8 mouse cellular contexts compared by ENCODE assay signal in the genomic region with DNA sequence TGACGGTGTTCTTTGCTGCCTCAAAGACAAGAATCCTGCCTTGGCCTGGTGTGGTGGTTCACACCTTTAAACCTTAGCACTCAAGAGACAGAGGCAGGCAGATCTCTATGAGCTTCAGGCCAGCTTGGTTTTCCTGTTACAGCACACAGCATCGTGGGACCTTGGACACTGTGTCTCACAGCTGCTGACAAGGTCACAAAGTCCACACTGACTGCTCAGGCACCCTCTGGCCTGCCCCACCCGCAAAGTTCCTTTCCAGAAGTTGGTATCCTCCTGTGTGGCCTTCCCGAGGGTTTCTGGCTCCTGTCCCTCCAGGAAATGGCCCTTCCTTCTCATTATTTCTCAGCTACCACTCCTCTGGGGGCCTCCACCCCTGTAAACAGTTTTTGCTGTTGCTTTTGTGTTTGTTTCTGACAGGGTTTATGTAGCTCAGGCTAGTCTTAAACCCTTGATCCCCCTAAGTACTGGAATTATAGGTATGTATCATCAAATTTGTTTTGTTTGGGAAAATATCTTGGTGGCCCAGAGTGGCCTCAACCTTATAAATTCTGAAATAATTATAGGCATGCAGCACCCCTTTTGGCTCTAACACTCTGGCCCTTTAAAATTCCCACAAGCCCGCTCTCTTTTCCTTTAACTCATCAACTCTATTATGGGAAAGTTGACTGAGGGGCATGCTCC. TPM values are rescaled to one million over a fixed set of nuclear protein-coding genes. Genes with fewer than 3 reads are reported as not detected.
DNase-seq lines count a peak whose midpoint lies in the region; ATAC-seq and TF ChIP-seq lines count a peak whose summit lies in the region.

A gene (plus strand): TSS at position 631 of the 681 bp plus-strand sequence.

- TF ChIP-seq POLR2A in bone marrow macrophage, adult 2 months (IDR thresholded peaks at IDR 0.05; ENCODE audit: borderline replicate concordance, low read depth, low read length) = no peak

- TF ChIP-seq CTCF in layer of hippocampus, adult 2 months (conservative IDR thresholded peaks at IDR 0.05) = no peak
- no peak for TF ChIP-seq CTCF in bone marrow macrophage, adult 2 months (IDR thresholded peaks at IDR 0.05; ENCODE audit: low read depth, low read length)
- TF ChIP-seq CTCF in intestine, postnatal 0 days (IDR thresholded peaks at IDR 0.05; ENCODE audit: low read depth) = no peak

- H3K4me2 ChIP-seq in intestine, postnatal 0 days (replicated peaks; ENCODE audit: low read depth) = no peak within 1 kb of the TSS

- DNase-seq in layer of hippocampus, adult 2 months (ENCODE audit: low spot score in 2 of 2) = no peak
- no peak for DNase-seq in layer of hippocampus, adult 9-11 months
- no peak for DNase-seq in gastrocnemius, postnatal 4 days (ENCODE audit: low spot score in 2 of 2)
- no peak for DNase-seq in frontal cortex, postnatal 10 days (ENCODE audit: low spot score in 2 of 2)
- no peak for DNase-seq in urinary bladder, postnatal 36 days (ENCODE audit: low spot score in 2 of 2)

- H3K9ac ChIP-seq in intestine, postnatal 0 days (ENCODE audit: low read depth, low read length) = no peak within 1 kb of the TSS

- H3K36me3 ChIP-seq in intestine, postnatal 0 days (ENCODE audit: control insufficient read depth, insufficient read depth) = no peaks in the 10 kb centered on the region

- 49% methylated on average over 5 of the region's 5 CpGs for WGBS in intestine, postnatal 0 days

- H3K4me1 ChIP-seq in bone marrow macrophage, adult 2 months (ENCODE audit: control insufficient read depth, insufficient read depth, low read length) = no peaks in the 10 kb centered on the region
- H3K4me1 ChIP-seq in intestine, postnatal 0 days (replicated peaks; ENCODE audit: control insufficient read depth, insufficient read depth, low read length) = no peaks in the 10 kb centered on the region

- no peak within 1 kb of the TSS for H3K27ac ChIP-seq in layer of hippocampus, adult 2 months
- H3K27ac ChIP-seq in bone marrow macrophage, adult 2 months (ENCODE audit: insufficient read depth, low read depth, low read length) = no peak within 1 kb of the TSS
- no peak within 1 kb of the TSS for H3K27ac ChIP-seq in intestine, postnatal 0 days (ENCODE audit: low read depth, low read length)

- H3K9me3 ChIP-seq in intestine, postnatal 0 days (ENCODE audit: control insufficient read depth) = no peaks in the 10 kb centered on the region

- ATAC-seq in intestine, postnatal 0 days = peak; percentile 74
- no peak for ATAC-seq in megakaryocyte-erythroid progenitor cell, adult 5-6 weeks (replicated peaks; ENCODE audit: low FRiP score, low TSS enrichment, poor library complexity, severe bottlenecking)

- H3K27me3 ChIP-seq in intestine, postnatal 0 days (replicated peaks; ENCODE audit: control insufficient read depth, insufficient read depth, low read length) = no peaks in the 10 kb centered on the region

- H3K4me3 ChIP-seq in layer of hippocampus, adult 2 months = no peak within 1 kb of the TSS
- no peak within 1 kb of the TSS for H3K4me3 ChIP-seq in bone marrow macrophage, adult 2 months (ENCODE audit: insufficient read depth, low read length)
- no peak within 1 kb of the TSS for H3K4me3 ChIP-seq in intestine, postnatal 0 days (ENCODE audit: low read depth, low read length)

RNA-seq across cellular contexts. Expression of the gene that starts here (rescaled TPM):
- total RNA-seq in layer of hippocampus, adult 2 months (2021) = 10 to 100 TPM; 45.9 to 47.6 TPM
- polyA plus RNA-seq in bone marrow macrophage, adult 2 months (2012; ENCODE audit: insufficient read depth, insufficient read length, missing spikeins) = 16.7 and 18.3 TPM in 2 replicates
- 100 to 1,000 TPM; 209 to 262 TPM for total RNA-seq in gastrocnemius, postnatal 4 days (2021)
- polyA plus RNA-seq in intestine, postnatal 0 days (2015; fragmentation: Nextera tagmentation; extraction: Ambion mirVana) = 12.6 and 15.0 TPM in 2 replicates
- 364 and 416 TPM in 2 replicates for total RNA-seq in megakaryocyte-erythroid progenitor cell, adult 5-6 weeks (2014; fragmentation: Nextera tagmentation)
- 201 and 257 TPM in 2 replicates for total RNA-seq in megakaryocyte-erythroid progenitor cell, adult 5-6 weeks (2017)

Comparison
In these comparisons a context has a peak if more than half of its experiments do, and no peak if none do; other contexts are left out.
1. RNA of the gene that starts here (total RNA-seq): 201 to 416 TPM in megakaryocyte-erythroid progenitor cell, adult 5-6 weeks and 209 to 262 TPM in gastrocnemius, postnatal 4 days; 45.9 to 47.6 TPM in layer of hippocampus, adult 2 months; every median in the first group is over 4 times any median in the second.